Mouse (Mus musculus) spleen, adult 2 months (tissue): ENCODE measurements around the gene Unk.

Experiments used
- CTCF ChIP-seq: fragments of 200-500 bp; IDR thresholded peaks from 2 replicates; pipeline ENCODE4 v1.5.1; 2011; ENCODE audit warnings: mild to moderate bottlenecking, inconsistent platforms; ENCODE audit not compliant: insufficient read depth, insufficient read length, insufficient replicate concordance; ENCODE audit errors: extremely low read depth
- POLR2A ChIP-seq: fragments of 200-500 bp; IDR thresholded peaks from 2 replicates; pipeline ENCODE4 v1.6.1; 2011; ENCODE audit warnings: low read depth, low read length, inconsistent platforms

DNA sequence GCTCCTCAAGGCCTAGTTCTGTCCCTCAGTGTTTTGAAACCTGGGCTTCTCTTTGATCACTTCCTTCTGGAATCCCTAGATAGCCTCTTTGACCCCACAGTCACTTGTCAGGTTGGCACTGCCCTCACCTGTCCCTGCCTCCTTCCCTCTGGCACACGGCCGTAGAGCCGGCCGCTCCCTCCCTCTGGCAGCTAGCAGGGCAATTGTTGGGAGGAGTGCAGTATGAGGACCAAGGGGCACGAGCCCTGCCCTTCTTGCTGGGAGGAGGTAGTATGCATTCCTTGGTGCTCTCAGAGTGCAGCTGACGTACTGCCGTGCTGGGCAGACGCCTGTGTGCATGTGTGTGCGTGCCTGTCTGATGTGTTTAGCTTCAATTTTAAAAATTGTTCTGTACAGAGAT, 30.5 kb downstream of the Unk start:
- TF ChIP-seq POLR2A = no peak
- TF ChIP-seq CTCF = no peak
